20 mouse cellular contexts compared by ENCODE assay signal in genomic region chr2:137393486-137393885, GRCm38 (mm10).
DNase-seq lines count a peak whose midpoint lies in the region; ATAC-seq lines count a peak whose summit lies in the region.
"Had no signal": no experiment of that assay in that cellular context is flagged by ENCODE, and none has a peak within 500 bp of the region (broad histone marks: within the 10 kb centered on the region; RNA-seq: fewer than 3 reads in every experiment).

No protein-coding gene starts in this region.

- no peak for DNase-seq in forebrain, embryonic 11.5 days (ENCODE audit: low spot score)
- DNase-seq in forebrain, embryonic 14.5 days (ENCODE audit: low spot score): no peak
- peak; percentile 48 for DNase-seq in mesoderm, embryonic 11.5 days (ENCODE audit: low read depth, low spot score)
- no peak for DNase-seq in B cell, adult 2 months
- DNase-seq in heart, adult 8-10 months (ENCODE audit: low spot score): no peak
- DNase-seq: adrenal gland, adult 8-10 months; cerebellum, adult 18-20 months; cerebellum, postnatal 10 days; gastrocnemius, postnatal 25 days; heart, postnatal 36 days had no signal

- H3K4me3 ChIP-seq in forebrain, embryonic 11.5 days (ENCODE audit: low read depth, low read length): no peak overlapping the region
- H3K4me3 ChIP-seq in forebrain, embryonic 14.5 days (ENCODE audit: low read depth, low read length): no peak overlapping the region
- H3K4me3 ChIP-seq in neural tube, embryonic 12.5 days: no peak overlapping the region
- no peak overlapping the region for H3K4me3 ChIP-seq in neural tube, embryonic 15.5 days (replicated peaks)
- H3K4me3 ChIP-seq: embryonic facial prominence, embryonic 15.5 days; erythroblast, embryonic 14.5 days; forebrain, embryonic 10.5 days; heart, embryonic 13.5 days; hindbrain, embryonic 15.5 days had no signal

- H3K36me3 ChIP-seq in forebrain, embryonic 11.5 days (ENCODE audit: control insufficient read depth, insufficient read depth, low read length): no peaks in the 10 kb centered on the region
- no peaks in the 10 kb centered on the region for H3K36me3 ChIP-seq in forebrain, embryonic 14.5 days (ENCODE audit: control insufficient read depth, insufficient read depth, low read length)
- no peaks in the 10 kb centered on the region for H3K36me3 ChIP-seq in neural tube, embryonic 12.5 days
- H3K36me3 ChIP-seq in neural tube, embryonic 15.5 days: no peaks in the 10 kb centered on the region
- H3K36me3 ChIP-seq: embryonic facial prominence, embryonic 15.5 days; forebrain, embryonic 10.5 days; heart, embryonic 13.5 days; hindbrain, embryonic 15.5 days had no signal

- no peak overlapping the region for H3K4me2 ChIP-seq in forebrain, embryonic 11.5 days (ENCODE audit: low read depth, low read length, severe bottlenecking)
- no peak overlapping the region for H3K4me2 ChIP-seq in forebrain, embryonic 14.5 days (ENCODE audit: low read length)
- no peak overlapping the region for H3K4me2 ChIP-seq in neural tube, embryonic 12.5 days (replicated peaks)
- H3K4me2 ChIP-seq in neural tube, embryonic 15.5 days: no peak overlapping the region
- H3K4me2 ChIP-seq: embryonic facial prominence, embryonic 15.5 days; heart, embryonic 13.5 days; hindbrain, embryonic 15.5 days had no signal

- no peaks in the 10 kb centered on the region for H3K4me1 ChIP-seq in forebrain, embryonic 11.5 days (replicated peaks; ENCODE audit: control insufficient read depth, insufficient read depth, low read length)
- no peaks in the 10 kb centered on the region for H3K4me1 ChIP-seq in forebrain, embryonic 14.5 days (ENCODE audit: control insufficient read depth, insufficient read depth, low read length)
- H3K4me1 ChIP-seq in neural tube, embryonic 12.5 days: no peaks in the 10 kb centered on the region
- no peaks in the 10 kb centered on the region for H3K4me1 ChIP-seq in neural tube, embryonic 15.5 days
- H3K4me1 ChIP-seq: embryonic facial prominence, embryonic 15.5 days; heart, embryonic 13.5 days; hindbrain, embryonic 15.5 days had no signal

- 60% methylated on average over 4 of the region's 4 CpGs for WGBS in forebrain, embryonic 11.5 days
- WGBS in forebrain, embryonic 14.5 days: 39% methylated on average over 4 of the region's 4 CpGs
- WGBS in neural tube, embryonic 12.5 days: 61% methylated on average over 4 of the region's 4 CpGs
- WGBS in neural tube, embryonic 15.5 days: 54% methylated on average over 4 of the region's 4 CpGs

- H3K27ac ChIP-seq in forebrain, embryonic 11.5 days (ENCODE audit: low read depth, low read length): no peak overlapping the region
- no peak overlapping the region for H3K27ac ChIP-seq in forebrain, embryonic 14.5 days (ENCODE audit: low read depth, low read length)
- H3K27ac ChIP-seq in neural tube, embryonic 12.5 days: no peak overlapping the region
- H3K27ac ChIP-seq in neural tube, embryonic 15.5 days (replicated peaks): no peak overlapping the region
- H3K27ac ChIP-seq: embryonic facial prominence, embryonic 15.5 days; forebrain, embryonic 10.5 days; heart, embryonic 13.5 days; hindbrain, embryonic 15.5 days had no signal

- no peaks in the 10 kb centered on the region for H3K9me3 ChIP-seq in forebrain, embryonic 11.5 days (ENCODE audit: control insufficient read depth, low read length)
- no peaks in the 10 kb centered on the region for H3K9me3 ChIP-seq in forebrain, embryonic 14.5 days (replicated peaks; ENCODE audit: control insufficient read depth, low read length)
- H3K9me3 ChIP-seq in neural tube, embryonic 12.5 days: no peaks in the 10 kb centered on the region
- H3K9me3 ChIP-seq in neural tube, embryonic 15.5 days (replicated peaks): no peaks in the 10 kb centered on the region
- H3K9me3 ChIP-seq: embryonic facial prominence, embryonic 15.5 days; forebrain, embryonic 10.5 days; hindbrain, embryonic 15.5 days had no signal

- ATAC-seq in forebrain, embryonic 11.5 days (replicated peaks; ENCODE audit: low FRiP score): peak; percentile 27; the same call in 1 of the 2 replicates
- ATAC-seq in forebrain, embryonic 14.5 days: no peak
- ATAC-seq in neural tube, embryonic 12.5 days (ENCODE audit: low FRiP score, low read depth): 0 out of 2 replicates have a peak, but pooled peaks have one; percentile 33
- ATAC-seq in neural tube, embryonic 15.5 days (ENCODE audit: low FRiP score): no peak
- ATAC-seq: forebrain, embryonic 16.5 days; inflammation-experienced regulatory T-cells, adult 6 months; intestine, postnatal 0 days had no signal

- H3K27me3 ChIP-seq in forebrain, embryonic 11.5 days (ENCODE audit: control insufficient read depth, insufficient read depth, low read length): no peaks in the 10 kb centered on the region
- H3K27me3 ChIP-seq in forebrain, embryonic 14.5 days (replicated peaks; ENCODE audit: control insufficient read depth, insufficient read depth, low read length): no peaks in the 10 kb centered on the region
- no peaks in the 10 kb centered on the region for H3K27me3 ChIP-seq in neural tube, embryonic 12.5 days (replicated peaks)
- H3K27me3 ChIP-seq in neural tube, embryonic 15.5 days (replicated peaks): no peaks in the 10 kb centered on the region
- H3K27me3 ChIP-seq: embryonic facial prominence, embryonic 15.5 days; heart, embryonic 13.5 days; hindbrain, embryonic 15.5 days had no signal

- H3K9ac ChIP-seq in forebrain, embryonic 11.5 days (ENCODE audit: low read length): no peak overlapping the region
- H3K9ac ChIP-seq in forebrain, embryonic 14.5 days (ENCODE audit: low read length): no peak overlapping the region
- H3K9ac ChIP-seq in neural tube, embryonic 12.5 days: no peak overlapping the region
- H3K9ac ChIP-seq in neural tube, embryonic 15.5 days (replicated peaks): no peak overlapping the region
- H3K9ac ChIP-seq: embryonic facial prominence, embryonic 15.5 days; heart, embryonic 13.5 days; hindbrain, embryonic 15.5 days had no signal

Comparison
In these comparisons a context has a peak if more than half of its experiments do, and no peak if none do; other contexts are left out.
1. ATAC-seq: peak in forebrain, embryonic 11.5 days (single experiment) and neural tube, embryonic 12.5 days (single experiment); none in forebrain, embryonic 14.5 days (single experiment) and neural tube, embryonic 15.5 days (single experiment).